Mouse (Mus musculus): ENCODE results near the gene Pip5k1b. TPM values are rescaled to one million over a fixed set of nuclear protein-coding genes. Genes with fewer than 3 reads are reported as not detected.
A peak's percentile ranks its signal among the peaks of the same experiment; 100 is the strongest.

The Pip5k1b gene
- polyA plus RNA-seq, 1 experiment from 2014 or later: 1.7 TPM

- no peak for DNase-seq (ENCODE audit: extremely low spot score, low spot score)
- peaks cover 36% of the 10 kb centered on the region for H3K36me3 ChIP-seq (replicated peaks)
- WGBS: 91% methylated on average over 15 of the region's 15 CpGs
- H3K27me3 ChIP-seq (ENCODE audit: poor library complexity, severe bottlenecking): no peaks in the 10 kb centered on the region
- H3K4me1 ChIP-seq: peaks cover 27% of the 10 kb centered on the region
- H3K4me3 ChIP-seq: peak overlapping the region; percentile 72
- peak overlapping the region; percentile 96 for H3K27ac ChIP-seq
- H3K9me3 ChIP-seq: no peaks in the 10 kb centered on the region
These were observed 276.8 kb downstream of the Pip5k1b start for GRCm38 (mm10) chr19:24278859-24279258.

DNA sequence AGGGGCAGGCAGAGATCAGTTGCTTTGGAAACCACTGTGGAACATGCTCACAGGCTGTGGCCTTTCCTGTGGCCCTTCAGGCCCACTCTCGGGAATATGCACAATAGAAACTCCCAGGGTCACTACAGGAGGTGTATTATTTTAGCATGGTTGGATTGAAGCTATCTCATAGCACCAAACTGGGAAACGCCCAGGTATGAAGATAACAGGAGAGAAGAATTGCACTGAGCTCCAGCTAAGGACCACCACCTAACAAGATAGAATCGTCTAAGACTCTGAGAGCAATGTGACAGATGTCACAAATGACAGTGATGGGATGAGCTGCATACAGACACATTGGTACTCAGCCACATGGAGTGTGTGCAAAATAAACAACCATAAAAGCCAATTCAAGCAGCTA is 281.4 kb downstream of the Pip5k1b start:
- Histone ChIP-seq H3K9me3 (no peaks in the 10 kb centered on the region), H3K27me3 (ENCODE audit: poor library complexity, severe bottlenecking) (no peaks in the 10 kb centered on the region), H3K4me3 (no peak overlapping the region), H3K4me1 (peaks cover 41% of the 10 kb centered on the region), H3K36me3 (replicated peaks) (peaks cover 54% of the 10 kb centered on the region), H3K27ac (no peak overlapping the region)
- 64% methylated on average over 3 of the region's 3 CpGs for WGBS
- no peak for DNase-seq (ENCODE audit: extremely low spot score, low spot score)

- no peaks in the 10 kb centered on the region for H3K27me3 ChIP-seq (ENCODE audit: poor library complexity, severe bottlenecking)
- 43% methylated on average over 16 of the region's 16 CpGs for WGBS
- peak; percentile 82 for DNase-seq (ENCODE audit: extremely low spot score, low spot score)
- H3K4me3 ChIP-seq: 0 out of 2 replicates have a peak overlapping the region, but pooled peaks have one; percentile 16
- no peaks in the 10 kb centered on the region for H3K9me3 ChIP-seq
- H3K4me1 ChIP-seq: peaks cover 59% of the 10 kb centered on the region
- peak overlapping the region; percentile 71 for H3K27ac ChIP-seq
- H3K36me3 ChIP-seq (replicated peaks): peaks cover 48% of the 10 kb centered on the region
These were observed 283.8 kb downstream of the Pip5k1b start for GRCm38 (mm10) chr19:24271746-24272426.

GRCm38 (mm10) chr19:24271326-24271725 is 284.3 kb downstream of the Pip5k1b start:
- DNase-seq (ENCODE audit: extremely low spot score, low spot score): peak; percentile 51
- Histone ChIP-seq H3K27ac (peak overlapping the region; percentile 71), H3K9me3 (no peaks in the 10 kb centered on the region), H3K27me3 (ENCODE audit: poor library complexity, severe bottlenecking) (no peaks in the 10 kb centered on the region), H3K4me1 (peaks cover 61% of the 10 kb centered on the region), H3K4me3 (0 out of 2 replicates have a peak overlapping the region, but pooled peaks have one; percentile 16), H3K36me3 (replicated peaks) (peaks cover 47% of the 10 kb centered on the region)
- WGBS: 40% methylated on average over 7 of the region's 7 CpGs

DNA sequence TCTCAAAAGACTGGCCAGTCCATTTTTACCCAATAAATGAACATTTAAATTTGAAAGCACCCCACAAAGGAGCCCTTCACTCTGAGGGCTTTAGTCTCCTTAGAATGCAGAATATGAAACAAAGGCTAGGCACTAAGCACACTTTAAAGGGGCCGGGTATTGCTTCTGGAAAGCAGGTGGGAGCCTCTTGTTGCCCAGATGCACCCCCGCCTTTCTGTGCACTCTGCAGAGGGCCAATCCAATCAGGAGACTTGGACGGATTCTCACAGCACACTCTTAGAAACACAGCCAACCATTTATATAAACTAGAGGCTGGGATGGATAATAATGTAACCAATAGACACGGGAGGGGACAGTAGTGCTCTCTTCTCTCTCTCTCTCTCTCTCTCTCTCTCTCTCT is 287.1 kb downstream of the Pip5k1b start:
- Histone ChIP-seq H3K36me3 (replicated peaks) (peaks cover 54% of the 10 kb centered on the region), H3K9me3 (no peaks in the 10 kb centered on the region), H3K27me3 (ENCODE audit: poor library complexity, severe bottlenecking) (no peaks in the 10 kb centered on the region), H3K4me3 (0 out of 2 replicates have a peak overlapping the region, but pooled peaks have one; percentile 8), H3K4me1 (peaks cover 56% of the 10 kb centered on the region), H3K27ac (peak overlapping the region; percentile 85)
- WGBS: 44% methylated on average over 4 of the region's 4 CpGs
- DNase-seq (ENCODE audit: extremely low spot score, low spot score): no peak

GRCm38 (mm10) chr19:24266046-24266830 is 289.4 kb downstream of the Pip5k1b start:
- peaks cover 69% of the 10 kb centered on the region for H3K36me3 ChIP-seq (replicated peaks)
- no peak for DNase-seq (ENCODE audit: extremely low spot score, low spot score)
- no peak overlapping the region for H3K27ac ChIP-seq
- WGBS: 94% methylated on average over 7 of the region's 7 CpGs
- H3K4me1 ChIP-seq: peaks cover 46% of the 10 kb centered on the region
- no peak overlapping the region for H3K4me3 ChIP-seq
- H3K9me3 ChIP-seq: no peaks in the 10 kb centered on the region
- H3K27me3 ChIP-seq (ENCODE audit: poor library complexity, severe bottlenecking): no peaks in the 10 kb centered on the region

DNA sequence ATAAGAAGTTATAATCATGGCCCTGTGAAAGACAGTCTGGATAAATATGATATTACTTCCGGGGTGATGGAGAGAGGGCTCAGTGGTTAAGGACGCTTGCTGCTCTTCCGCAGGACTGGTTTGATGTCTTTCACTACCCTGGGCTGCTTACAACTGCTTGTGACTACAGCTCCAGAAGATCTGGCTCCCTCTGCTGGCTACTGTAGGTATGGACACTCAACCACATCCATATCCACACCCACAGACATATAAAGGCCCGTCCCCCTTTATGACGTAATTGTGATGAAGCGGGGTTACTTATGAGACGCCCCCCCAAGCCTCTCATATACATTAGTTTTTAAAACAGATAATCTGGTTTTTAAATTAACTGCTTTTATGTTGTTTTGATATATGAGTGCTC is 290.7 kb downstream of the Pip5k1b start:
- peaks cover 70% of the 10 kb centered on the region for H3K36me3 ChIP-seq (replicated peaks)
- DNase-seq (ENCODE audit: extremely low spot score, low spot score): peak; percentile 70
- H3K9me3 ChIP-seq: no peaks in the 10 kb centered on the region
- peaks cover 34% of the 10 kb centered on the region for H3K4me1 ChIP-seq
- no peak overlapping the region for H3K27ac ChIP-seq
- WGBS: 56% methylated on average over 7 of the region's 7 CpGs
- H3K27me3 ChIP-seq (ENCODE audit: poor library complexity, severe bottlenecking): no peaks in the 10 kb centered on the region
- H3K4me3 ChIP-seq: no peak overlapping the region

DNA sequence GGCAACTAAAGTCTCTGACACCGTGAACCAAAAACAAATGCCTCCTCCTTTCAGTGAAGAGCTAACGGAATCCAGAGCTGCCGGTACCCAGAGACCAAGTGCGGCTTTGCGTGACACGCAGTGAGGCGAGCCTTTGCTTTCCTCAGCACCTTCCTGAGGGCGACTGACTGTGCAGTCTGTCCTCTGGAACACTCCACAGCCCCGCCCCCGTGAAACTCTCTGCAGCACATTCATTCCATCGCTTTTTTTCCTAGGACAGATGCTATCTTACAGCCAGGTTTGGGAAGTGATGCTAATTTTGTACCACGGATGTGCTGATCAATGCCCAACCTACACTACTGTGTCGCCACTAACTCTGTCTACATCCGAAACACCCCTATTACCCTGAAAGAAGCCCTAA is 292.9 kb downstream of the Pip5k1b start:
- DNase-seq (ENCODE audit: extremely low spot score, low spot score): no peak
- H3K36me3 ChIP-seq (replicated peaks): peaks cover 73% of the 10 kb centered on the region
- H3K4me3 ChIP-seq: no peak overlapping the region
- H3K27me3 ChIP-seq (ENCODE audit: poor library complexity, severe bottlenecking): no peaks in the 10 kb centered on the region
- H3K4me1 ChIP-seq: peaks cover 11% of the 10 kb centered on the region
- H3K27ac ChIP-seq: no peak overlapping the region
- WGBS: 91% methylated on average over 14 of the region's 14 CpGs
- H3K9me3 ChIP-seq: no peaks in the 10 kb centered on the region

DNA sequence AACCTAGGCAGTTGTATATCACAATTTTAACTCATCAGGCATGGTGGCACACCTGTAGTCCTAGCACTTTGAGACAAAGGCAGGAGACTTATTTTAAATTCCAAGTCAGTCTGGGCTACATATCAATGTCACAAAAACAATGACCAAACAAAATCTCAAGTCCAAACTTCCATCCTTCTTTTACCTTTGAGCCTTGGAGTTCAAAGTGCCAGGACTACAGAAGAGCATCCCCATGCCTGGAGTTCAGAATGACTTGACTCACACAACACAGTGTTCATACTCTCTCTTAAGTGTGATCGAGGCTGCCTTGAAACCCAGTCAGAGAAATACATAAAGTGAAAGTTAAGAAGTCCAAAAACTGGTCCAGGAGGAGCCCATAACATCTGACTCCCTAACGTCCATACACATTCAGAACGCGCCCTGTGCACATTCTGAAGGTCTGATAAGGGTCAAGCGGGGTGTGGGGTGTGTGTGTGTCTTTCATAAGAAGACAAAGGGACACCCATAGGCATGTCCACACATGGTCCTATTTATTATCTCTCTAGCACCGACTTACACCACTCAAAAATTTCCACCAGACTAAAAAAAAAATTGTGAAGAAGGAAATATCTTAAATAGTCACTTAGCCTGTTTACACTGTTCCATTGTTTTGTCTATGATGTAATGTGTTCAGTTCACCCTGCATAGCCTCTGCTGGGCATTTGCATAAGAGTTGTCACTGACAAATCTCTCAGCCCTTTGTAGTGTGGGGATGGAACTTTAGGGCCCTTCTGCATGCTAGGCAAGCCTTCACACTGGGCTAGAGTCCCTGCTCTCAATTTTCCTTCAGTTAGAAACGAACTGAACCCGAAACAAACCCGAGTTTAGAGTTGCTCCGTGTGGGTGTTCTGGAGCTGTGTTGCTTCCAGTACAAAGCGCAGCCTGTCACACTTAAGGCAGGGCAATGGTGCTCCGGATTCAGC is 296.0 kb downstream of the Pip5k1b start:
- WGBS: 84% methylated on average over 12 of the region's 12 CpGs
- H3K27ac ChIP-seq: 0 out of 2 replicates have a peak overlapping the region, but pooled peaks have one; percentile 17
- DNase-seq (ENCODE audit: extremely low spot score, low spot score): no peak

DNA sequence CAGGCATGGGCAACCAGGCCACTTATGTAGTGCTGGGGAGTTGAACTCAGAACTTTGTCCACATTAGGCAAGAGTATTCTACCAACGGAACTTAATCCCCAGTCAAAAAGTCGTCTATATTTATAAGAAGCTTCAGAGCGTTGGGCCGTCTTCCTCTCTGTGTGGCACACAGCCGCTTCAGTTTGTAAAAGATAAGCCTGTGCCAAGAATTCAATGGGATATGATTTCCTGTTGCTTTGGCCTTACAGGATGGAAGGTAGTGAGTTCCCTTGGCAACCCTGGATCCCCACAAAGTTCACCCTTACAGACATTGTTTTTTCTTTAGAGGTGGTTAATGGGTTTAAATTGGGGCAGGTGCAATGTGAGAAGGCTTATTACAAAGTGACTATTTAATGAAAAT is 297.3 kb downstream of the Pip5k1b start:
- Histone ChIP-seq H3K27ac (no peak overlapping the region), H3K4me3 (no peak overlapping the region), H3K27me3 (ENCODE audit: poor library complexity, severe bottlenecking) (no peaks in the 10 kb centered on the region), H3K9me3 (no peaks in the 10 kb centered on the region), H3K4me1 (peaks cover 9% of the 10 kb centered on the region), H3K36me3 (replicated peaks) (peaks cover 36% of the 10 kb centered on the region)
- DNase-seq (ENCODE audit: extremely low spot score, low spot score): no peak
- 93% methylated on average over 5 of the region's 5 CpGs for WGBS

More for the DNA sequence above, 296.0 kb downstream of the Pip5k1b start:
- peaks cover 49% of the 10 kb centered on the region for H3K36me3 ChIP-seq (replicated peaks)
- no peaks in the 10 kb centered on the region for H3K27me3 ChIP-seq (ENCODE audit: poor library complexity, severe bottlenecking)
- no peak overlapping the region for H3K4me3 ChIP-seq
- H3K4me1 ChIP-seq: no peaks in the 10 kb centered on the region
- no peaks in the 10 kb centered on the region for H3K9me3 ChIP-seq

- Histone ChIP-seq H3K9me3 (no peaks in the 10 kb centered on the region), H3K36me3 (replicated peaks) (peaks cover 35% of the 10 kb centered on the region), H3K4me1 (peaks cover 9% of the 10 kb centered on the region), H3K4me3 (no peak overlapping the region), H3K27ac (no peak overlapping the region), H3K27me3 (ENCODE audit: poor library complexity, severe bottlenecking) (no peaks in the 10 kb centered on the region)
- DNase-seq (ENCODE audit: extremely low spot score, low spot score): no peak
- WGBS: 96% methylated on average over 6 of the region's 6 CpGs
These were observed 297.7 kb downstream of the Pip5k1b start for GRCm38 (mm10) chr19:24257962-24258361.

DNA sequence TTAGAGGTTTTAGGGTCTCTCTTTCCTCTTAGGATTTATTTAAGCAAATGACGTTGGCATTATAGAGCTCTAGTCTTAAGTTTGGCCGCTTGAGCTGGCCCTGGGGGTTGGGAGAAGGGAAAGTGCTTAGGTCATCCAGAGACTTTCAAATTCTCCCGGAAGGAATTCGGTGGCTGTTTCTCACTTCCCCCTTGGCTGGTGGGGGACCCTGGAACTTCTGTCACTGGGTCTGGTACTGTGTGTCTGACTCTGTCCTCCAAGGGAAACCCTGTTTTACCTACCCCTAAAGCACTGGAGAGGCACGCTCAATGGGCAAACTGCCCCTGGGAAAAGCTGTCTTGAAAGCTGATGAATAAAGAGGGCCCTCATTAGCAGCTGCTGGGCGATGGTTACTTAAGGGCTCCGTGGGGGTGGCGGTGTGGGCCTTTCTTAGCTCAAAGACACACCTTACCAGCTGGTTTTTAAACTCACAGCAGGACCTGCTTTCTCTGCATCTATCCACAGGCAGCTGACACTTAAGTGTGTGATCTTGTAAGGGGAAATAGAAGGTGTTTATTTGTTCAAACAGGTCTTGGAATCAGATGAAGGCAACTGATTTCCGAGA is 301.9 kb downstream of the Pip5k1b start:
- Histone ChIP-seq H3K4me1 (peaks cover 29% of the 10 kb centered on the region), H3K27ac (peak overlapping the region; percentile 70), H3K4me3 (no peak overlapping the region), H3K9me3 (no peaks in the 10 kb centered on the region), H3K36me3 (replicated peaks) (peaks cover 4% of the 10 kb centered on the region; the same call in 1 of the 2 replicates), H3K27me3 (ENCODE audit: poor library complexity, severe bottlenecking) (no peaks in the 10 kb centered on the region)
- no peak for DNase-seq (ENCODE audit: extremely low spot score, low spot score)
- 23% methylated on average over 9 of the region's 9 CpGs for WGBS

Measured in forebrain, embryonic 10.5 days (tissue).